Mouse (Mus musculus): ENCODE data around the gene Vti1a.

Vti1a gene

GRCm38 (mm10) chr19:55443618-55444017 is 127.5 kb downstream of the Vti1a start:
- TF ChIP-seq GATA4 (IDR thresholded peaks at IDR 0.05; ENCODE audit: insufficient replicate concordance, low read length), result no peak

- TF ChIP-seq GATA4 (IDR thresholded peaks at IDR 0.05; ENCODE audit: insufficient replicate concordance, low read length), result no peak
Observed at GRCm38 (mm10) chr19:55449084-55449483, 133.0 kb downstream of the Vti1a start.

- no peak for TF ChIP-seq GATA4 (IDR thresholded peaks at IDR 0.05; ENCODE audit: insufficient replicate concordance, low read length)
Observed at GRCm38 (mm10) chr19:55449506-55449905, 133.4 kb downstream of the Vti1a start.

GRCm38 (mm10) chr19:55456325-55457091 is 140.4 kb downstream of the Vti1a start:
- TF ChIP-seq GATA4 (IDR thresholded peaks at IDR 0.05; ENCODE audit: insufficient replicate concordance, low read length), result no peak

GRCm38 (mm10) chr19:55461963-55462362 is 145.9 kb downstream of the Vti1a start:
- TF ChIP-seq GATA4 (IDR thresholded peaks at IDR 0.05; ENCODE audit: insufficient replicate concordance, low read length), result no peak

- no peak for TF ChIP-seq GATA4 (IDR thresholded peaks at IDR 0.05; ENCODE audit: insufficient replicate concordance, low read length)
Observed at GRCm38 (mm10) chr19:55463670-55464069, 147.6 kb downstream of the Vti1a start.

- no peak for TF ChIP-seq GATA4 (IDR thresholded peaks at IDR 0.05; ENCODE audit: insufficient replicate concordance, low read length)
Observed at GRCm38 (mm10) chr19:55469301-55470051, 153.4 kb downstream of the Vti1a start.

- no peak for TF ChIP-seq GATA4 (IDR thresholded peaks at IDR 0.05; ENCODE audit: insufficient replicate concordance, low read length)
Observed at GRCm38 (mm10) chr19:55472582-55472981, 156.5 kb downstream of the Vti1a start.

GRCm38 (mm10) chr19:55474225-55474624 is 158.1 kb downstream of the Vti1a start:
- no peak for TF ChIP-seq GATA4 (IDR thresholded peaks at IDR 0.05; ENCODE audit: insufficient replicate concordance, low read length)

- TF ChIP-seq GATA4 (IDR thresholded peaks at IDR 0.05; ENCODE audit: insufficient replicate concordance, low read length), result no peak
Observed at GRCm38 (mm10) chr19:55480526-55480925, 164.4 kb downstream of the Vti1a start.

GRCm38 (mm10) chr19:55481308-55481707 is 165.2 kb downstream of the Vti1a start:
- TF ChIP-seq GATA4 (IDR thresholded peaks at IDR 0.05; ENCODE audit: insufficient replicate concordance, low read length), result no peak

GRCm38 (mm10) chr19:55483526-55483925 is 167.4 kb downstream of the Vti1a start:
- TF ChIP-seq GATA4 (IDR thresholded peaks at IDR 0.05; ENCODE audit: insufficient replicate concordance, low read length), result no peak

GRCm38 (mm10) chr19:55484559-55484958 is 168.5 kb downstream of the Vti1a start:
- no peak for TF ChIP-seq GATA4 (IDR thresholded peaks at IDR 0.05; ENCODE audit: insufficient replicate concordance, low read length)

GRCm38 (mm10) chr19:55486473-55486872 is 170.4 kb downstream of the Vti1a start:
- TF ChIP-seq GATA4 (IDR thresholded peaks at IDR 0.05; ENCODE audit: insufficient replicate concordance, low read length), result no peak

- no peak for TF ChIP-seq GATA4 (IDR thresholded peaks at IDR 0.05; ENCODE audit: insufficient replicate concordance, low read length)
Observed at GRCm38 (mm10) chr19:55491126-55492076, 175.3 kb downstream of the Vti1a start.

Measured in liver, adult (tissue).